Mouse (Mus musculus) hindbrain, postnatal 0 days (tissue): ENCODE data around the gene Adprhl1. TPM values are rescaled to one million over a fixed set of nuclear protein-coding genes. Genes with fewer than 3 reads are reported as not detected.
A peak's percentile ranks its signal among the peaks of the same experiment; 100 is the strongest.

ENCODE experiments used
- ATAC-seq: fragments of 200-750 bp; cut with Nextera tagmentation; 2 replicates; pipeline ENCODE4 v1.8.0; 2017; ENCODE audit warnings: mild to moderate bottlenecking, moderate TSS enrichment, moderate library complexity
- DNase-seq: peaks from one replicate; pipeline ENCODE4 v3.0.0-alpha.2; 2015; ENCODE audit warnings: low spot score
- H3K27ac ChIP-seq: fragments of 300-500 bp; sonication (generic); 2 replicates; pipeline ENCODE4 v1.5.1; 2014; ENCODE audit warnings: mild to moderate bottlenecking
- H3K27me3 ChIP-seq: fragments of 300-500 bp; sonication (generic); 2 replicates; pipeline ENCODE4 v1.6.1; 2014; ENCODE audit warnings: low read length, mixed read lengths; ENCODE audit not compliant: insufficient read depth
- H3K36me3 ChIP-seq: fragments of 300-500 bp; sonication (generic); 2 replicates; pipeline ENCODE4 v1.6.1; 2014; ENCODE audit warnings: low read length, mixed read lengths; ENCODE audit not compliant: insufficient read depth
- H3K4me1 ChIP-seq: fragments of 300-500 bp; sonication (generic); 2 replicates; pipeline ENCODE4 v1.6.1; 2014; ENCODE audit warnings: antibody characterized with exemption, low read length, mixed read lengths; ENCODE audit not compliant: insufficient read depth
- H3K4me2 ChIP-seq: fragments of 300-500 bp; sonication (generic); 2 replicates; pipeline ENCODE4 v1.6.1; 2014; ENCODE audit warnings: low read depth, mild to moderate bottlenecking, low read length, moderate library complexity, mixed read lengths
- H3K4me3 ChIP-seq: fragments of 300-500 bp; sonication (generic); 2 replicates; pipeline ENCODE4 v1.5.1; 2014; ENCODE audit warnings: low read length
- H3K9ac ChIP-seq: fragments of 300-500 bp; sonication (generic); replicated peaks from 2 replicates; pipeline ENCODE4 v1.6.1; 2014; ENCODE audit warnings: mild to moderate bottlenecking, low read length, moderate library complexity, mixed read lengths
- H3K9me3 ChIP-seq: fragments of 300-500 bp; sonication (generic); 2 replicates; pipeline ENCODE4 v1.6.1; 2016; ENCODE audit warnings: low read length, mixed read lengths
- CTCF ChIP-seq: IDR thresholded peaks from 2 replicates; pipeline ENCODE4 v1.5.1; 2016; ENCODE audit warnings: antibody characterized with exemption, control low read depth, low read depth
- WGBS: fragments of 180-500 bp; shearing (Covaris S2); extraction: QIAGEN DNeasy Blood & Tissue Kit; methylation state at CpG from one replicate; pipeline ENCODE4 v1.1.7; 2014; 5-methylcytosine and 5-hydroxymethylcytosine counted together
- microRNA counts: library from miRNA; unstranded; fragments of <30 nt; microRNA quantifications from one replicate; lab custom pipeline; 2015
- microRNA-seq, 2 experiments: library from miRNA; unstranded; fragments of <30 nt; microRNA quantifications; one replicate each; pipeline ENCODE4; 2016
- polyA plus RNA-seq: library from polyadenylated mRNA; unstranded; fragments of >200 nt; fragmentation: Nextera tagmentation; extraction: Ambion mirVana; gene quantifications from 2 replicates; pipeline ENCODE4 v1.2.1, GENCODE M21; 2015
- total RNA-seq: library from RNA; depleted of rRNA; stranded (reverse); fragments of >200 nt; gene quantifications from 2 replicates; pipeline ENCODE4 v1.2.3, GENCODE M21; 2014; rRNA removed

Gene Adprhl1
- total and polyA plus RNA-seq, 2 experiments from 2014 or later, result 0.14 TPM; not detected in 1

DNA sequence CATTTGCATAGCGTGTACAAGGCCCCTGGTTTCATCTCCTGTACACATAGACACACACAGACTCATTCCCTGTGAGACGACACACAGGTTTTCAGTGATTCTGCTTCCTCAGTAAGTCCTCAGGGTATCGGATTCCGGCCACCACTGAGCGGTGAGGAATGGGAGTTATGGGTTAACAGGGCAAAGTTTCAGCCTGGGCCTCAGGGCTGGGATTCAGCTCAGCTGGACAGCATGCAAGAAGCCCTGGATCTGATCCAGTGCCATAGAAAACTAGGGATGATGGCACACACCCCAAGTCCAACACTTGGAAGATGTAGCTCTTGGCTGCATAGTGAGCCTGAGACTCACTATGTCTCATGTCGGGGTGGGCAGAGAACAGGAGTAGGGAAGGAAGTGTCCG lies 74.0 kb downstream of the Adprhl1 start:
- Histone ChIP-seq H3K4me3 (no peak overlapping the region), H3K9me3 (no peaks in the 10 kb centered on the region), H3K27ac (no peak overlapping the region), H3K4me2 (no peak overlapping the region), H3K9ac (no peak overlapping the region), H3K4me1 (no peaks in the 10 kb centered on the region), H3K36me3 (peaks cover 28% of the 10 kb centered on the region), H3K27me3 (no peaks in the 10 kb centered on the region)
- TF ChIP-seq CTCF, result no peak
- 64% methylated on average over 7 of the region's 7 CpGs for WGBS
- ATAC-seq (peak; percentile 44; the same call in 1 of the 2 replicates), DNase-seq (peak; percentile 44)

- ATAC-seq (no peak), DNase-seq (no peak)
- TF ChIP-seq CTCF, result no peak
- no peak overlapping the region for H3K9ac ChIP-seq
- no peak overlapping the region for H3K4me3 ChIP-seq
- H3K4me2 ChIP-seq, result no peak overlapping the region
- H3K9me3 ChIP-seq, result no peaks in the 10 kb centered on the region
- H3K36me3 ChIP-seq, result peaks cover 30% of the 10 kb centered on the region
- H3K27me3 ChIP-seq, result no peaks in the 10 kb centered on the region
- WGBS, result 75% methylated on average over 6 of the region's 6 CpGs
- H3K4me1 ChIP-seq, result no peaks in the 10 kb centered on the region
- H3K27ac ChIP-seq, result no peak overlapping the region
Measured at GRCm38 (mm10) chr8:13179482-13179881, 74.5 kb downstream of the Adprhl1 start.

GRCm38 (mm10) chr8:13178137-13178536 lies 75.8 kb downstream of the Adprhl1 start:
- ATAC-seq, result no peak

GRCm38 (mm10) chr8:13177173-13177852 lies 76.6 kb downstream of the Adprhl1 start:
- WGBS, result 92% methylated on average over 7 of the region's 7 CpGs
- no peaks in the 10 kb centered on the region for H3K4me1 ChIP-seq
- H3K4me2 ChIP-seq, result no peak overlapping the region
- no peak for TF ChIP-seq CTCF
- H3K9me3 ChIP-seq, result no peaks in the 10 kb centered on the region
- DNase-seq (no peak), ATAC-seq (no peak)
- no peak overlapping the region for H3K4me3 ChIP-seq
- H3K27ac ChIP-seq, result no peak overlapping the region
- peaks cover 52% of the 10 kb centered on the region for H3K36me3 ChIP-seq
- no peaks in the 10 kb centered on the region for H3K27me3 ChIP-seq
- H3K9ac ChIP-seq, result no peak overlapping the region

More at GRCm38 (mm10) chr8:13178137-13178536, 75.8 kb downstream of the Adprhl1 start:
- Histone ChIP-seq H3K27me3 (no peaks in the 10 kb centered on the region), H3K36me3 (peaks cover 44% of the 10 kb centered on the region), H3K9ac (no peak overlapping the region), H3K4me2 (no peak overlapping the region), H3K4me3 (no peak overlapping the region), H3K9me3 (no peaks in the 10 kb centered on the region), H3K4me1 (no peaks in the 10 kb centered on the region), H3K27ac (no peak overlapping the region)
- DNase-seq, result no peak
- TF ChIP-seq CTCF, result no peak
- 92% methylated on average over 5 of the region's 5 CpGs for WGBS

- Histone ChIP-seq H3K9me3 (no peaks in the 10 kb centered on the region), H3K27me3 (no peaks in the 10 kb centered on the region), H3K36me3 (peaks cover 67% of the 10 kb centered on the region), H3K9ac (no peak overlapping the region), H3K4me3 (no peak overlapping the region), H3K4me1 (no peaks in the 10 kb centered on the region), H3K27ac (no peak overlapping the region), H3K4me2 (no peak overlapping the region)
- 82% methylated on average over 1 of the region's 1 CpGs for WGBS
- no peak for DNase-seq
- TF ChIP-seq CTCF, result no peak
- ATAC-seq, result no peak
Measured at GRCm38 (mm10) chr8:13175650-13176049, 78.3 kb downstream of the Adprhl1 start.

GRCm38 (mm10) chr8:13174811-13175210 lies 79.2 kb downstream of the Adprhl1 start:
- DNase-seq (no peak), ATAC-seq (no peak)
- Histone ChIP-seq H3K9ac (no peak overlapping the region), H3K9me3 (no peaks in the 10 kb centered on the region), H3K36me3 (peaks cover 67% of the 10 kb centered on the region), H3K27ac (no peak overlapping the region), H3K4me1 (no peaks in the 10 kb centered on the region), H3K27me3 (no peaks in the 10 kb centered on the region), H3K4me2 (no peak overlapping the region), H3K4me3 (no peak overlapping the region)
- 90% methylated on average over 4 of the region's 4 CpGs for WGBS
- no peak for TF ChIP-seq CTCF

- ATAC-seq, result no peak
- H3K4me3 ChIP-seq, result no peak overlapping the region
- no peak overlapping the region for H3K27ac ChIP-seq
- no peak for TF ChIP-seq CTCF
- H3K9ac ChIP-seq, result no peak overlapping the region
- no peaks in the 10 kb centered on the region for H3K27me3 ChIP-seq
- 84% methylated on average over 4 of the region's 4 CpGs for WGBS
- H3K36me3 ChIP-seq, result peaks cover 72% of the 10 kb centered on the region
- no peak for DNase-seq
- H3K4me2 ChIP-seq, result no peak overlapping the region
- no peaks in the 10 kb centered on the region for H3K9me3 ChIP-seq
- H3K4me1 ChIP-seq, result no peaks in the 10 kb centered on the region
Measured at GRCm38 (mm10) chr8:13174305-13174704, 79.7 kb downstream of the Adprhl1 start.

MicroRNAs within 50 kb of the gene (microRNA counts, 519-probe panel; counts per million panel counts)
- microRNA mmu-miR-1968 (lab: Ali Mortazavi, UCI), result not detected

Small RNA genes within 50 kb of the gene (microRNA-seq; reads per million reads assigned to microRNA genes)
- gene Mir1968, result 13.9 to 15.4 reads per million in 2 experiments

Other genes with a start within 250 kb of the Adprhl1 start
- 0.10 TPM in 1 of 2 replicates, not detected in the other for gene F7, start 228.1 kb downstream of the Adprhl1 start, total RNA-seq
- not detected in 2 replicates for gene F7, start 228.1 kb downstream of the Adprhl1 start, polyA plus RNA-seq
- 0.05 TPM in 1 of 2 replicates, not detected in the other for gene F10, start 216.9 kb downstream of the Adprhl1 start, total RNA-seq
- gene F10, start 216.9 kb downstream of the Adprhl1 start, polyA plus RNA-seq, result 0.14 and 0.34 TPM in 2 replicates
- not detected in 2 replicates for gene Proz, start 193.2 kb downstream of the Adprhl1 start, total RNA-seq
- 0.40 and 0.58 TPM in 2 replicates for gene Proz, start 193.2 kb downstream of the Adprhl1 start, polyA plus RNA-seq
- 28.6 and 29.1 TPM in 2 replicates for gene Pcid2, start 148.7 kb downstream of the Adprhl1 start, total RNA-seq
- gene Pcid2, start 148.7 kb downstream of the Adprhl1 start, polyA plus RNA-seq, result 29.3 and 31.5 TPM in 2 replicates
- 118 and 127 TPM in 2 replicates for gene Cul4a, start 148.5 kb downstream of the Adprhl1 start, total RNA-seq
- 57.9 and 60.6 TPM in 2 replicates for gene Cul4a, start 148.5 kb downstream of the Adprhl1 start, polyA plus RNA-seq
- gene Lamp1, start 95.0 kb downstream of the Adprhl1 start, total RNA-seq, result 317 and 341 TPM in 2 replicates
- gene Lamp1, start 95.0 kb downstream of the Adprhl1 start, polyA plus RNA-seq, result 400 and 402 TPM in 2 replicates
- 12.8 and 14.8 TPM in 2 replicates for gene Grtp1, start 53.5 kb downstream of the Adprhl1 start, total RNA-seq
- gene Grtp1, start 53.5 kb downstream of the Adprhl1 start, polyA plus RNA-seq, result 17.1 and 18.1 TPM in 2 replicates
- 27.3 and 33.8 TPM in 2 replicates for gene Dcun1d2, start 34.0 kb upstream of the Adprhl1 start, total RNA-seq
- gene Dcun1d2, start 34.0 kb upstream of the Adprhl1 start, polyA plus RNA-seq, result 24.9 and 25.1 TPM in 2 replicates
- 30.9 and 31.3 TPM in 2 replicates for gene Tmco3, start 34.0 kb upstream of the Adprhl1 start, total RNA-seq
- 31.8 and 33.5 TPM in 2 replicates for gene Tmco3, start 34.0 kb upstream of the Adprhl1 start, polyA plus RNA-seq
- 66.3 and 74.1 TPM in 2 replicates for gene Tfdp1, start 84.6 kb upstream of the Adprhl1 start, total RNA-seq
- gene Tfdp1, start 84.6 kb upstream of the Adprhl1 start, polyA plus RNA-seq, result 85.1 and 86.2 TPM in 2 replicates
- not detected in 2 replicates for gene Atp4b, start 142.7 kb upstream of the Adprhl1 start, total RNA-seq
- not detected in 2 replicates for gene Atp4b, start 142.7 kb upstream of the Adprhl1 start, polyA plus RNA-seq
- gene Grk1, start 150.9 kb upstream of the Adprhl1 start, total RNA-seq, result not detected in 2 replicates
- gene Grk1, start 150.9 kb upstream of the Adprhl1 start, polyA plus RNA-seq, result not detected in 2 replicates
- gene Tmem255b, start 181.0 kb upstream of the Adprhl1 start, total RNA-seq, result 1.6 and 5.9 TPM in 2 replicates
- 4.3 and 4.6 TPM in 2 replicates for gene Tmem255b, start 181.0 kb upstream of the Adprhl1 start, polyA plus RNA-seq
- gene Gas6, start 240.3 kb upstream of the Adprhl1 start, total RNA-seq, result 89.0 and 91.2 TPM in 2 replicates
- gene Gas6, start 240.3 kb upstream of the Adprhl1 start, polyA plus RNA-seq, result 77.9 and 78.4 TPM in 2 replicates